Mouse (Mus musculus): ENCODE measurements around the gene Syce3. TPM values are rescaled to one million over a fixed set of nuclear protein-coding genes. Genes with fewer than 3 reads are reported as not detected.

Gene Syce3
- polyA plus RNA-seq, 1 experiment, result 0.60 TPM

DNA sequence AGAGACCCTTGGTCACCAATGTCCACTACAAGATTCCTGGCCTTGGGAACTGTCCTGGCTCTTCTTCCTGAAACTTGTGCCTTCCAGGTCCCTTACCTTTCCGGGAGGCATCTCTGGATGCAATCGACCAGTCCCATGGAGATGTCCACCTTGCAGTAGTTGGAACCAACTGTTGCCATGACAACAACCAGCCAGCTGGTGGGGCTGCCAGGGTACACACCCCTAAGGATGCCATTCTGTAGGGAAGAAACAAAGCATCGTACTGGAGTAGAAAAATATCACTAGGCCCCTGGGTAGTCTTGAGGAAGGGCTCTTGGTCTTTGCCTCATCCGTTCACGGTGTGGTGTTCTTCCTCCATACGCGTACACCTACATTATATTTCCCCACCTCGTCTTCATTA lies 14.3 kb upstream of the Syce3 start:
- H3K4me1 ChIP-seq (ENCODE audit: control insufficient read depth, insufficient read depth, insufficient read length, low read length), result peaks cover 2% of the 10 kb centered on the region; the same call in 1 of the 2 replicates
- peaks cover 66% of the 10 kb centered on the region for H3K36me3 ChIP-seq (ENCODE audit: control insufficient read depth, insufficient read depth, low read length)
- H3K27ac ChIP-seq (ENCODE audit: insufficient read depth, low read depth, low read length), result no peak overlapping the region
- TF ChIP-seq POLR2A (IDR thresholded peaks at IDR 0.05; ENCODE audit: low read depth, low read length) (no peak), CTCF (IDR thresholded peaks at IDR 0.05; ENCODE audit: extremely low read depth, insufficient read length, insufficient replicate concordance, low read depth, low read length) (no peak)
- H3K27me3 ChIP-seq (ENCODE audit: control insufficient read depth, insufficient read depth, low read length), result no peaks in the 10 kb centered on the region
- WGBS, result 88% methylated on average over 8 of the region's 8 CpGs
- H3K4me3 ChIP-seq (ENCODE audit: low read depth, low read length), result no peak overlapping the region

GRCm38 (mm10) chr15:89421938-89422337 lies 11.6 kb upstream of the Syce3 start:
- WGBS, result 94% methylated on average over 9 of the region's 9 CpGs
- no peaks in the 10 kb centered on the region for H3K27me3 ChIP-seq (ENCODE audit: control insufficient read depth, insufficient read depth, low read length)

DNA sequence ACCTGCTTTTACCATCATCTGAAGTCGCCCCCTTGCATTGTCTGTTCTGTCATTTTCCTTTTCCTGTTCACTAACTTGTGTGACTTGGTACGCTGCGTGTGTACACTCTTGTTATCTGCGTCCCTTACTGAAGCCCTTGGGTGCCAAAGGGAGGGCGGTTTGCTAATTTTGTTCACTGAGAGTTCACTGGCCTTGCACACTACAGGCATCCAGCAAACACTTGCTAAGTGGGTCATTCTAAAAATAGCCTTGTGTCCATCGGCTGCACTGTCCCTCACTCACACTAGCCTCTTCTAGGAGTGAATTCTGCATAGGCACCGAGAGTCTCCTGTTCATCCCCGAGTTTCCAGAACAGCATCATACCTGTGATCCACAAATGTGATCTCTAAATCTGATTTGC lies 5.0 kb upstream of the Syce3 start:
- Histone ChIP-seq H3K27ac (ENCODE audit: insufficient read depth, low read depth, low read length) (no peak overlapping the region), H3K4me1 (ENCODE audit: control insufficient read depth, insufficient read depth, insufficient read length, low read length) (no peaks in the 10 kb centered on the region), H3K36me3 (ENCODE audit: control insufficient read depth, insufficient read depth, low read length) (peaks cover 33% of the 10 kb centered on the region), H3K4me3 (ENCODE audit: low read depth, low read length) (no peak overlapping the region), H3K27me3 (ENCODE audit: control insufficient read depth, insufficient read depth, low read length) (no peaks in the 10 kb centered on the region)
- no peak for TF ChIP-seq CTCF (IDR thresholded peaks at IDR 0.05; ENCODE audit: extremely low read depth, insufficient read length, insufficient replicate concordance, low read depth, low read length)
- TF ChIP-seq POLR2A (IDR thresholded peaks at IDR 0.05; ENCODE audit: low read depth, low read length), result no peak
- 84% methylated on average over 8 of the region's 8 CpGs for WGBS

More at GRCm38 (mm10) chr15:89421938-89422337, 11.6 kb upstream of the Syce3 start:
- H3K4me1 ChIP-seq (ENCODE audit: control insufficient read depth, insufficient read depth, insufficient read length, low read length), result no peaks in the 10 kb centered on the region
- no peak overlapping the region for H3K4me3 ChIP-seq (ENCODE audit: low read depth, low read length)
- H3K27ac ChIP-seq (ENCODE audit: insufficient read depth, low read depth, low read length), result no peak overlapping the region
- TF ChIP-seq POLR2A (IDR thresholded peaks at IDR 0.05; ENCODE audit: low read depth, low read length) (no peak), CTCF (IDR thresholded peaks at IDR 0.05; ENCODE audit: extremely low read depth, insufficient read length, insufficient replicate concordance, low read depth, low read length) (no peak)
- peaks cover 74% of the 10 kb centered on the region for H3K36me3 ChIP-seq (ENCODE audit: control insufficient read depth, insufficient read depth, low read length)

GRCm38 (mm10) chr15:89406691-89407090 lies 3.6 kb downstream of the Syce3 start:
- Histone ChIP-seq H3K27ac (ENCODE audit: insufficient read depth, low read depth, low read length) (no peak overlapping the region), H3K4me1 (ENCODE audit: control insufficient read depth, insufficient read depth, insufficient read length, low read length) (no peaks in the 10 kb centered on the region), H3K36me3 (ENCODE audit: control insufficient read depth, insufficient read depth, low read length) (no peaks in the 10 kb centered on the region), H3K27me3 (ENCODE audit: control insufficient read depth, insufficient read depth, low read length) (no peaks in the 10 kb centered on the region), H3K4me3 (ENCODE audit: low read depth, low read length) (no peak overlapping the region)
- TF ChIP-seq CTCF (IDR thresholded peaks at IDR 0.05; ENCODE audit: extremely low read depth, insufficient read length, insufficient replicate concordance, low read depth, low read length) (no peak), POLR2A (IDR thresholded peaks at IDR 0.05; ENCODE audit: low read depth, low read length) (no peak)

DNA sequence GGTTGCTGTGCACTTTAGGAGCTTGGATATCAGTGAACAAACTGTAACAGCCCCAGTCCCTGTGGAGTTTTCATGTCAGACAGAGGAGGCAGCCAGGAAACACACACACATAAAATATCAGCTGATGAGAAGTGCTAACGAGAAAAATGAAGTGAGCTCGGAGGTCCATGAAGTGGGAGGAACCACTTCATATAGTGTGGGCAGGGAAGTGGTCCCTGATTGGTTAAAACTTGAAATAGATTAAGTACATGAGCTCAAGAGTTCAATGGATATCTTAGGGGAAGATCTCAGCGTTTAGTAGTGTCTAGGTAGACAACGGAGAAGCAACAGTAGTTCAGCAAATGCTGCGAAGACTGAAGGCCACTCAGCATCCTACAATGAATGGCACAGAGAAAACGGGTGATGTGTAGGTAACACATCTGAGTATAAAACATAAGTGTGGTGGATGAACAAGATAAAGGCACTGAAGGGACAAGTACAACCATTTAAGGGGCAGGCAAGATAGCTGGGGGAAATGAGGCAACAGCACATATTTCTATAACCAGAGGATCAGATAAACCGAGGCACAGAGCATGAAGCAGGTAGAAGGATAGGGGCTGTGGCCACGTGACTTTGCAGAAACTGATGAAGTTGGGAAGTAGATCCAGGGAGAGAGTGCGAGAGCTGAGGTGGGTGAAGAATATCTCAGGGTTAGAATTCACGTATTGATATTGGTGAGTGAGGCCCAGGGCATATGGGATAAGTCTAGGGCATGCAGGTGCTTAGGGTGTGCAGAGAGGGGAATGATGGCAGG lies 5.3 kb downstream of the Syce3 start:
- TF ChIP-seq POLR2A (IDR thresholded peaks at IDR 0.05; ENCODE audit: low read depth, low read length) (no peak), CTCF (IDR thresholded peaks at IDR 0.05; ENCODE audit: extremely low read depth, insufficient read length, insufficient replicate concordance, low read depth, low read length) (no peak)
- Histone ChIP-seq H3K27me3 (ENCODE audit: control insufficient read depth, insufficient read depth, low read length) (no peaks in the 10 kb centered on the region), H3K4me3 (ENCODE audit: low read depth, low read length) (no peak overlapping the region), H3K36me3 (ENCODE audit: control insufficient read depth, insufficient read depth, low read length) (no peaks in the 10 kb centered on the region), H3K4me1 (ENCODE audit: control insufficient read depth, insufficient read depth, insufficient read length, low read length) (peaks cover 4% of the 10 kb centered on the region; the same call in 1 of the 2 replicates), H3K27ac (ENCODE audit: insufficient read depth, low read depth, low read length) (no peak overlapping the region)
- WGBS, result 74% methylated on average over 10 of the region's 10 CpGs

- TF ChIP-seq POLR2A (IDR thresholded peaks at IDR 0.05; ENCODE audit: low read depth, low read length) (no peak), CTCF (IDR thresholded peaks at IDR 0.05; ENCODE audit: extremely low read depth, insufficient read length, insufficient replicate concordance, low read depth, low read length) (no peak)
- no peak overlapping the region for H3K4me3 ChIP-seq (ENCODE audit: low read depth, low read length)
- H3K36me3 ChIP-seq (ENCODE audit: control insufficient read depth, insufficient read depth, low read length), result no peaks in the 10 kb centered on the region
- peaks cover 11% of the 10 kb centered on the region for H3K4me1 ChIP-seq (ENCODE audit: control insufficient read depth, insufficient read depth, insufficient read length, low read length)
- no peak overlapping the region for H3K27ac ChIP-seq (ENCODE audit: insufficient read depth, low read depth, low read length)
- WGBS, result 93% methylated on average over 1 of the region's 1 CpGs
- H3K27me3 ChIP-seq (ENCODE audit: control insufficient read depth, insufficient read depth, low read length), result no peaks in the 10 kb centered on the region
These were observed 7.8 kb downstream of the Syce3 start for GRCm38 (mm10) chr15:89402471-89402870.

- peak overlapping the region; percentile 100 for H3K27ac ChIP-seq (ENCODE audit: insufficient read depth, low read depth, low read length)
- 20% methylated on average over 1 of the region's 1 CpGs for WGBS
- H3K36me3 ChIP-seq (ENCODE audit: control insufficient read depth, insufficient read depth, low read length), result no peaks in the 10 kb centered on the region
- H3K4me1 ChIP-seq (ENCODE audit: control insufficient read depth, insufficient read depth, insufficient read length, low read length), result peaks cover 20% of the 10 kb centered on the region
- no peaks in the 10 kb centered on the region for H3K27me3 ChIP-seq (ENCODE audit: control insufficient read depth, insufficient read depth, low read length)
- H3K4me3 ChIP-seq (ENCODE audit: low read depth, low read length), result no peak overlapping the region
- TF ChIP-seq POLR2A (IDR thresholded peaks at IDR 0.05; ENCODE audit: low read depth, low read length) (no peak), CTCF (IDR thresholded peaks at IDR 0.05; ENCODE audit: extremely low read depth, insufficient read length, insufficient replicate concordance, low read depth, low read length) (no peak)
These were observed 10.6 kb downstream of the Syce3 start for GRCm38 (mm10) chr15:89399716-89400115.
